Mouse (Mus musculus) liver, postnatal 0 days (tissue): ENCODE measurements around the gene M6pr. TPM values are rescaled to one million over a fixed set of nuclear protein-coding genes. Genes with fewer than 3 reads are reported as not detected.

ENCODE experiments used
- ATAC-seq: fragments of 200-750 bp; cut with Nextera tagmentation; 2 replicates; pipeline ENCODE4 v1.8.0; 2017; ENCODE audit warnings: mild to moderate bottlenecking, moderate library complexity
- DNase-seq: peaks from one replicate; pipeline ENCODE4 v3.0.0-alpha.2; 2016
- H3K27ac ChIP-seq: fragments of 300-500 bp; sonication (generic); 2 replicates; pipeline ENCODE4 v1.5.1; 2014; ENCODE audit warnings: antibody characterized with exemption, moderate library complexity, mild to moderate bottlenecking, low read depth
- H3K27me3 ChIP-seq: fragments of 300-500 bp; sonication (generic); 2 replicates; pipeline ENCODE4 v1.6.1; 2014; ENCODE audit warnings: low read length, control low read depth, mixed read lengths; ENCODE audit not compliant: insufficient read depth
- H3K36me3 ChIP-seq: fragments of 300-500 bp; sonication (generic); replicated peaks from 2 replicates; pipeline ENCODE4 v1.6.1; 2014; ENCODE audit warnings: mild to moderate bottlenecking, control low read depth, low read length, moderate library complexity, mixed read lengths; ENCODE audit not compliant: insufficient read depth
- H3K4me1 ChIP-seq: fragments of 300-500 bp; sonication (generic); 2 replicates; pipeline ENCODE4 v1.6.1; 2014; ENCODE audit warnings: antibody characterized with exemption, mild to moderate bottlenecking, control low read depth; ENCODE audit not compliant: insufficient read depth
- H3K4me2 ChIP-seq: fragments of 300-500 bp; sonication (generic); 2 replicates; pipeline ENCODE4 v1.6.1; 2014; ENCODE audit warnings: low read depth, mild to moderate bottlenecking, low read length, moderate library complexity, mixed read lengths
- H3K4me3 ChIP-seq: fragments of 300-500 bp; sonication (generic); 2 replicates; pipeline ENCODE4 v1.5.1; 2014; ENCODE audit warnings: low read depth, low read length
- H3K9ac ChIP-seq: fragments of 300-500 bp; sonication (generic); replicated peaks from 2 replicates; pipeline ENCODE4 v1.6.1; 2014; ENCODE audit warnings: mild to moderate bottlenecking, moderate library complexity
- H3K9me3 ChIP-seq: fragments of 300-500 bp; sonication (generic); 2 replicates; pipeline ENCODE4 v1.6.1; 2016; ENCODE audit warnings: mild to moderate bottlenecking, control low read depth, low read length, mixed read lengths
- CTCF ChIP-seq: sonication (generic); IDR thresholded peaks from 2 replicates; pipeline ENCODE4 v1.5.1; 2016; ENCODE audit warnings: antibody characterized with exemption, low read depth
- EP300 ChIP-seq: IDR thresholded peaks from 2 replicates; pipeline ENCODE4 v1.6.1; 2016; ENCODE audit warnings: antibody characterized with exemption, low read depth, mild to moderate bottlenecking
- WGBS: fragments of 180-500 bp; shearing (Covaris S2); extraction: QIAGEN DNeasy Blood & Tissue Kit; methylation state at CpG from one replicate; pipeline ENCODE4 v1.1.7; 2014; ENCODE audit not compliant: insufficient replicate concordance; 5-methylcytosine and 5-hydroxymethylcytosine counted together
- polyA plus RNA-seq: library from polyadenylated mRNA; unstranded; fragments of >200 nt; fragmentation: Nextera tagmentation; extraction: Ambion mirVana; gene quantifications from 2 replicates; pipeline ENCODE4 v1.2.1, GENCODE M21; 2015

M6pr gene
- polyA plus RNA-seq, 1 experiment from 2014 or later = 80.3 TPM

- no peak overlapping the region for H3K27ac ChIP-seq
- H3K4me3 ChIP-seq = no peak overlapping the region
- no peak for DNase-seq
- no peaks in the 10 kb centered on the region for H3K9me3 ChIP-seq
- H3K27me3 ChIP-seq = no peaks in the 10 kb centered on the region
- no peaks in the 10 kb centered on the region for H3K4me1 ChIP-seq
- ATAC-seq = no peak
- no peaks in the 10 kb centered on the region for H3K36me3 ChIP-seq
- 81% methylated on average over 7 of the region's 7 CpGs for WGBS
- H3K9ac ChIP-seq = no peak overlapping the region
- TF ChIP-seq EP300 (no peak), CTCF (no peak)
- H3K4me2 ChIP-seq = no peak overlapping the region
These were observed 32.0 kb upstream of the M6pr start for GRCm38 (mm10) chr6:122276565-122276964.

- Histone ChIP-seq H3K36me3 (no peaks in the 10 kb centered on the region), H3K4me3 (no peak within 1 kb of the TSS), H3K9me3 (no peaks in the 10 kb centered on the region), H3K4me2 (no peak within 1 kb of the TSS), H3K27ac (no peak within 1 kb of the TSS), H3K9ac (no peak within 1 kb of the TSS), H3K27me3 (no peaks in the 10 kb centered on the region), H3K4me1 (no peaks in the 10 kb centered on the region)
- no peak for TF ChIP-seq EP300
- TF ChIP-seq CTCF = no peak
- DNase-seq (no peak), ATAC-seq (no peak)
- WGBS = 78% methylated on average over 6 of the region's 6 CpGs
These were observed 25.7 kb upstream of the M6pr start, which contains the start of gene Klrg1 for GRCm38 (mm10) chr6:122282782-122283181. Klrg1 (minus strand) TSS chr6:122282882.

GRCm38 (mm10) chr6:122283429-122283828, 25.1 kb upstream of the M6pr start:
- DNase-seq (no peak), ATAC-seq (no peak)
- Histone ChIP-seq H3K27me3 (no peaks in the 10 kb centered on the region), H3K9me3 (no peaks in the 10 kb centered on the region), H3K36me3 (no peaks in the 10 kb centered on the region), H3K9ac (no peak overlapping the region), H3K4me2 (no peak overlapping the region), H3K4me1 (no peaks in the 10 kb centered on the region), H3K4me3 (no peak overlapping the region), H3K27ac (no peak overlapping the region)
- 75% methylated on average over 2 of the region's 2 CpGs for WGBS
- TF ChIP-seq EP300 (no peak), CTCF (no peak)

- Histone ChIP-seq H3K36me3 (no peaks in the 10 kb centered on the region), H3K27me3 (no peaks in the 10 kb centered on the region), H3K4me3 (no peak overlapping the region), H3K4me1 (no peaks in the 10 kb centered on the region), H3K27ac (no peak overlapping the region), H3K4me2 (no peak overlapping the region), H3K9me3 (no peaks in the 10 kb centered on the region), H3K9ac (no peak overlapping the region)
- ATAC-seq (no peak), DNase-seq (no peak)
- no peak for TF ChIP-seq CTCF
- TF ChIP-seq EP300 = no peak
- 58% methylated on average over 4 of the region's 4 CpGs for WGBS
These were observed 24.2 kb upstream of the M6pr start for GRCm38 (mm10) chr6:122284304-122284703.

- TF ChIP-seq CTCF (no peak), EP300 (no peak)
- Histone ChIP-seq H3K36me3 (no peaks in the 10 kb centered on the region), H3K4me1 (no peaks in the 10 kb centered on the region), H3K27me3 (no peaks in the 10 kb centered on the region), H3K4me3 (no peak overlapping the region), H3K27ac (no peak overlapping the region), H3K9ac (no peak overlapping the region), H3K9me3 (no peaks in the 10 kb centered on the region), H3K4me2 (no peak overlapping the region)
- DNase-seq (no peak), ATAC-seq (no peak)
- 60% methylated on average over 1 of the region's 1 CpGs for WGBS
These were observed 23.7 kb upstream of the M6pr start for GRCm38 (mm10) chr6:122284823-122285222.

GRCm38 (mm10) chr6:122288263-122288662, 20.3 kb upstream of the M6pr start:
- DNase-seq (no peak), ATAC-seq (no peak)
- WGBS = 52% methylated on average over 1 of the region's 1 CpGs
- Histone ChIP-seq H3K4me2 (no peak overlapping the region), H3K4me3 (no peak overlapping the region), H3K36me3 (no peaks in the 10 kb centered on the region), H3K27ac (no peak overlapping the region), H3K9ac (no peak overlapping the region), H3K4me1 (no peaks in the 10 kb centered on the region), H3K9me3 (no peaks in the 10 kb centered on the region), H3K27me3 (no peaks in the 10 kb centered on the region)
- TF ChIP-seq CTCF (peak; percentile 38; the same call in 1 of the 2 replicates), EP300 (no peak)

- Histone ChIP-seq H3K4me3 (no peak overlapping the region), H3K27me3 (no peaks in the 10 kb centered on the region), H3K36me3 (no peaks in the 10 kb centered on the region), H3K9me3 (no peaks in the 10 kb centered on the region), H3K4me2 (no peak overlapping the region), H3K27ac (no peak overlapping the region), H3K9ac (no peak overlapping the region), H3K4me1 (no peaks in the 10 kb centered on the region)
- 54% methylated on average over 1 of the region's 1 CpGs for WGBS
- TF ChIP-seq EP300 (no peak), CTCF (no peak)
- ATAC-seq (no peak), DNase-seq (no peak)
These were observed 19.2 kb upstream of the M6pr start for GRCm38 (mm10) chr6:122289313-122289712.
